Mouse (Mus musculus) kidney, adult 2 months (tissue): ENCODE results near the gene Cacnb4.

ENCODE experiments used
- CTCF ChIP-seq: fragments of 200-500 bp; conservative IDR thresholded peaks from 2 replicates; pipeline ENCODE4 v1.5.1; 2011; ENCODE audit warnings: low read depth, mild to moderate bottlenecking, control low read depth, low read length, moderate library complexity, mixed read lengths; ENCODE audit not compliant: insufficient read depth, insufficient read length
- POLR2A ChIP-seq: fragments of 200-500 bp; IDR thresholded peaks from one replicate; pipeline ENCODE4 v1.6.1; 2011; ENCODE audit warnings: low read depth, low read length, control low read depth

GRCm38 (mm10) chr2:52427383-52427782 lies 249.2 kb downstream of the Cacnb4 start:
- TF ChIP-seq CTCF (no peak), POLR2A (no peak)
